Mouse (Mus musculus): ENCODE measurements around the gene Ccdc86. TPM values are rescaled to one million over a fixed set of nuclear protein-coding genes. Genes with fewer than 3 reads are reported as not detected.

Gene Ccdc86
- polyA plus RNA-seq, 1 experiment from 2014 or later = 21.7 TPM

GRCm38 (mm10) chr19:10947219-10947618 is 1.8 kb downstream of the Ccdc86 start:
- H3K4me1 ChIP-seq = peaks cover 35% of the 10 kb centered on the region
- ATAC-seq (ENCODE audit: low FRiP score) = no peak
- H3K36me3 ChIP-seq = peaks cover 33% of the 10 kb centered on the region
- H3K4me2 ChIP-seq (replicated peaks) = peak overlapping the region; percentile 100
- WGBS = 92% methylated on average over 5 of the region's 5 CpGs
- peak overlapping the region; percentile 72 for H3K4me3 ChIP-seq
- no peaks in the 10 kb centered on the region for H3K9me3 ChIP-seq (replicated peaks)
- H3K9ac ChIP-seq = peak overlapping the region; percentile 82
- H3K27me3 ChIP-seq = peaks cover 3% of the 10 kb centered on the region
- no peak overlapping the region for H3K27ac ChIP-seq

- Histone ChIP-seq H3K9ac (no peak overlapping the region), H3K36me3 (peaks cover 39% of the 10 kb centered on the region), H3K27ac (no peak overlapping the region), H3K4me3 (no peak overlapping the region), H3K4me1 (peaks cover 29% of the 10 kb centered on the region), H3K9me3 (replicated peaks) (no peaks in the 10 kb centered on the region), H3K4me2 (replicated peaks) (peak overlapping the region; percentile 100; the same call in 1 of the 2 replicates), H3K27me3 (peaks cover 3% of the 10 kb centered on the region)
- no peak for ATAC-seq (ENCODE audit: low FRiP score)
- 84% methylated on average over 3 of the region's 3 CpGs for WGBS
Observed at GRCm38 (mm10) chr19:10946506-10946905, 2.6 kb downstream of the Ccdc86 start.

- ATAC-seq (ENCODE audit: low FRiP score) = no peak
- Histone ChIP-seq H3K27ac (no peak overlapping the region), H3K9me3 (replicated peaks) (no peaks in the 10 kb centered on the region), H3K27me3 (no peaks in the 10 kb centered on the region; the same call in none of the 2 replicates), H3K4me2 (replicated peaks) (no peak overlapping the region), H3K9ac (no peak overlapping the region), H3K4me3 (no peak overlapping the region), H3K36me3 (peaks cover 39% of the 10 kb centered on the region), H3K4me1 (peaks cover 35% of the 10 kb centered on the region)
- 91% methylated on average over 3 of the region's 3 CpGs for WGBS
Observed at GRCm38 (mm10) chr19:10943955-10944354, 5.1 kb downstream of the Ccdc86 start.

GRCm38 (mm10) chr19:10940801-10941457 is 8.1 kb downstream of the Ccdc86 start:
- Histone ChIP-seq H3K9me3 (replicated peaks) (0 out of 2 replicates have a peak, but pooled peaks cover 3% of the 10 kb centered on the region), H3K27me3 (no peaks in the 10 kb centered on the region; the same call in none of the 2 replicates), H3K4me3 (peak overlapping the region; percentile 35), H3K36me3 (peaks cover 39% of the 10 kb centered on the region), H3K4me1 (peaks cover 11% of the 10 kb centered on the region), H3K27ac (peak overlapping the region; percentile 44), H3K4me2 (replicated peaks) (peak overlapping the region; percentile 65), H3K9ac (peak overlapping the region; percentile 55)
- peak; percentile 82 for ATAC-seq (ENCODE audit: low FRiP score)
- WGBS = 2% methylated on average over 40 of the region's 40 CpGs

DNA sequence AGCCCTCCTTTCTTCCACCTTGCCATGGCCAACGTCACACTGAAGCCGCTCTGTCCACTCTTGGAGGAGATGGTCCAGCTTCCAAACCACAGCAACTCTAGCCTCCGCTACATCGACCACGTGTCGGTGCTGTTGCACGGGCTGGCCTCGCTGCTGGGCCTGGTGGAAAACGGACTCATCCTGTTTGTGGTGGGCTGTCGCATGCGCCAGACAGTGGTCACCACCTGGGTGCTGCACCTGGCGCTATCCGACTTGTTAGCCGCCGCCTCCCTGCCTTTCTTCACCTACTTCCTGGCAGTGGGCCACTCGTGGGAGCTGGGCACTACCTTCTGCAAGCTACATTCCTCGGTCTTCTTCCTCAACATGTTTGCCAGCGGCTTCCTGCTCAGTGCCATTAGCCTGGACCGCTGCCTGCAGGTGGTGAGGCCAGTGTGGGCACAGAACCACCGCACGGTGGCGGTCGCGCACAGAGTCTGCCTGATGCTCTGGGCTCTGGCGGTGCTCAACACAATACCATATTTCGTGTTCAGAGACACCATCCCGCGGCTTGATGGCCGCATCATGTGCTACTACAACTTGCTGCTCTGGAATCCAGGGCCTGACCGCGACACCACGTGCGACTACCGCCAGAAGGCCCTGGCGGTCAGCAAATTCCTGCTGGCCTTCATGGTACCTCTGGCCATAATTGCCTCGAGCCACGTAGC is 8.8 kb downstream of the Ccdc86 start:
- Histone ChIP-seq H3K9ac (peak overlapping the region; percentile 55), H3K27me3 (no peaks in the 10 kb centered on the region; the same call in none of the 2 replicates), H3K27ac (peak overlapping the region; percentile 44), H3K4me2 (replicated peaks) (peak overlapping the region; percentile 65), H3K9me3 (replicated peaks) (0 out of 2 replicates have a peak, but pooled peaks cover 4% of the 10 kb centered on the region), H3K4me3 (peak overlapping the region; percentile 35), H3K36me3 (peaks cover 36% of the 10 kb centered on the region), H3K4me1 (peaks cover 11% of the 10 kb centered on the region)
- ATAC-seq (ENCODE audit: low FRiP score) = peak; percentile 94
- WGBS = 18% methylated on average over 37 of the region's 37 CpGs

GRCm38 (mm10) chr19:10938771-10939170 is 10.3 kb downstream of the Ccdc86 start:
- no peak for ATAC-seq (ENCODE audit: low FRiP score)
- WGBS = 48% methylated on average over 3 of the region's 3 CpGs
- peaks cover 21% of the 10 kb centered on the region for H3K36me3 ChIP-seq
- no peak overlapping the region for H3K9ac ChIP-seq
- H3K27me3 ChIP-seq = no peaks in the 10 kb centered on the region; the same call in none of the 2 replicates
- no peak overlapping the region for H3K4me3 ChIP-seq
- no peak overlapping the region for H3K4me2 ChIP-seq (replicated peaks)
- peaks cover 11% of the 10 kb centered on the region for H3K4me1 ChIP-seq
- H3K9me3 ChIP-seq (replicated peaks) = 0 out of 2 replicates have a peak, but pooled peaks cover 4% of the 10 kb centered on the region
- H3K27ac ChIP-seq = no peak overlapping the region

DNA sequence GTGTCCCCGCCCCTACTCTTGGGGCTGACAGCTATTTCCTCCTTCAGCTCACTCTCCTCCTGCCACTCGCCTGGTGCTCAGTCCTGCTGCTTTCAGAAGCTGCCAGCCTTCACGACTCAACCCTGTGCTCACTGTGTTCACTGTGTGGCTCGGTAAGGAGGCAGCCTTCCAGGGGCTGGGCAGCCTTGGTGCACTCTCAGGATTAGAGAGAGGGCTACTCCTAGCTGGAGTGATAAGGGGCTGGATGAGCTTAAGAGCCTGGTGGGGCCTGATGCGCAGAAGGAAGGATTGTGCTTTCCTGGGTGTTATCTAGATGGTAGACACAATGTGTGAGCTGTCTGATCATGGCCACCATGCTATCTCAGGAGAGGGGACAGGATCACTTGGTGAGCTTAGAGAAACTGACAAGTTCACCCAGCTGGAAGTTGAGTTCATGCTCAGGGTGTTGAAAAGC is 11.9 kb downstream of the Ccdc86 start, which contains the start of gene Ptgdr2:
Gene Ptgdr2 (plus strand): TSS at position 51 of the 454 bp plus-strand sequence.
- no peak within 1 kb of the TSS for H3K4me3 ChIP-seq
- 60% methylated on average over 5 of the region's 5 CpGs for WGBS
- no peaks in the 10 kb centered on the region; the same call in none of the 2 replicates for H3K27me3 ChIP-seq

GRCm38 (mm10) chr19:10936077-10936476 is 13.0 kb downstream of the Ccdc86 start:
- H3K4me1 ChIP-seq = peaks cover 7% of the 10 kb centered on the region
- H3K9ac ChIP-seq = no peak overlapping the region
- no peaks in the 10 kb centered on the region for H3K36me3 ChIP-seq
- H3K27ac ChIP-seq = no peak overlapping the region
- ATAC-seq (ENCODE audit: low FRiP score) = no peak
- H3K4me3 ChIP-seq = no peak overlapping the region
- no peaks in the 10 kb centered on the region for H3K27me3 ChIP-seq
- 83% methylated on average over 5 of the region's 5 CpGs for WGBS
- H3K4me2 ChIP-seq (replicated peaks) = no peak overlapping the region
- H3K9me3 ChIP-seq (replicated peaks) = 0 out of 2 replicates have a peak, but pooled peaks cover 4% of the 10 kb centered on the region

More for the DNA sequence above, 11.9 kb downstream of the Ccdc86 start, which contains the start of gene Ptgdr2:
- peaks cover 11% of the 10 kb centered on the region for H3K4me1 ChIP-seq
- H3K27ac ChIP-seq = no peak within 1 kb of the TSS
- H3K36me3 ChIP-seq = peaks cover 5% of the 10 kb centered on the region
- H3K9ac ChIP-seq = no peak within 1 kb of the TSS
- H3K4me2 ChIP-seq (replicated peaks) = no peak within 1 kb of the TSS
- ATAC-seq (ENCODE audit: low FRiP score) = no peak
- 0 out of 2 replicates have a peak, but pooled peaks cover 4% of the 10 kb centered on the region for H3K9me3 ChIP-seq (replicated peaks)

GRCm38 (mm10) chr19:10935029-10935428 is 14.0 kb downstream of the Ccdc86 start:
- Histone ChIP-seq H3K4me2 (replicated peaks) (no peak overlapping the region), H3K36me3 (no peaks in the 10 kb centered on the region), H3K9me3 (replicated peaks) (0 out of 2 replicates have a peak, but pooled peaks cover 4% of the 10 kb centered on the region), H3K9ac (no peak overlapping the region), H3K27me3 (no peaks in the 10 kb centered on the region), H3K27ac (no peak overlapping the region), H3K4me3 (no peak overlapping the region), H3K4me1 (no peaks in the 10 kb centered on the region)
- 37% methylated on average over 5 of the region's 5 CpGs for WGBS
- ATAC-seq (ENCODE audit: low FRiP score) = no peak

- H3K27me3 ChIP-seq = no peaks in the 10 kb centered on the region
Observed at GRCm38 (mm10) chr19:10930641-10931040, 18.4 kb downstream of the Ccdc86 start.

GRCm38 (mm10) chr19:10926666-10927065 is 22.4 kb downstream of the Ccdc86 start:
- Histone ChIP-seq H3K4me3 (no peak overlapping the region), H3K9ac (no peak overlapping the region), H3K36me3 (no peaks in the 10 kb centered on the region), H3K9me3 (replicated peaks) (no peaks in the 10 kb centered on the region), H3K27ac (no peak overlapping the region), H3K27me3 (no peaks in the 10 kb centered on the region), H3K4me1 (0 out of 2 replicates have a peak, but pooled peaks cover 4% of the 10 kb centered on the region), H3K4me2 (replicated peaks) (no peak overlapping the region)
- 37% methylated on average over 4 of the region's 4 CpGs for WGBS
- ATAC-seq (ENCODE audit: low FRiP score) = no peak

More at GRCm38 (mm10) chr19:10930641-10931040, 18.4 kb downstream of the Ccdc86 start:
- Histone ChIP-seq H3K4me1 (0 out of 2 replicates have a peak, but pooled peaks cover 4% of the 10 kb centered on the region), H3K4me3 (no peak overlapping the region), H3K36me3 (no peaks in the 10 kb centered on the region), H3K27ac (no peak overlapping the region), H3K9me3 (replicated peaks) (no peaks in the 10 kb centered on the region), H3K4me2 (replicated peaks) (no peak overlapping the region), H3K9ac (no peak overlapping the region)
- WGBS = 92% methylated on average over 2 of the region's 2 CpGs
- ATAC-seq (ENCODE audit: low FRiP score) = no peak

DNA sequence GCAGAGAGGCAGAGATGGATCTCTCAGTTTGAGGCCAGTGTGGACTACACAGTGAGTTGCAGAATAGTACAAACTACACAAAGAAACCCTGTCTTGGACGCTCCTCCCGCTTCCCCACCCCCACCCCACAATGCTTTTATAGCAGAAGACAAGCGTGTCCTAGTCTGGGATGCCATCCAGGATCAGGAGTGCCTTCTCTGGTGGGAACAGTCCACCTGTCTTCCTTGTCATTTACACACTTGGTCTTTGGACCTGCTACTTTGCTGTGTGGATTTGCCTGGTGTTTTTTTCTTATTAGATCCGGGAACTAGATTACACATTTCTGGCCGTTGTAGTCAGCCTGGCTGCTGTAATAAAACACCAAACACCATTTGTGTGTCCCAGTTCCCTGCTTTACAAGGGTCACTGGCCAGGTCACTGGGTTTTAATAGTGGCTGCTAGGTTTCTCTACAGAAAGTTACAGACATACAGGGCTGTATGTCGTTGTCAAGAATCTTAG is 22.9 kb downstream of the Ccdc86 start:
- Histone ChIP-seq H3K9ac (no peak overlapping the region), H3K9me3 (replicated peaks) (no peaks in the 10 kb centered on the region), H3K4me3 (no peak overlapping the region), H3K4me2 (replicated peaks) (no peak overlapping the region), H3K36me3 (no peaks in the 10 kb centered on the region), H3K4me1 (0 out of 2 replicates have a peak, but pooled peaks cover 4% of the 10 kb centered on the region), H3K27ac (no peak overlapping the region; the same call in 1 of the 2 replicates), H3K27me3 (no peaks in the 10 kb centered on the region)
- WGBS = 18% methylated on average over 6 of the region's 6 CpGs
- ATAC-seq (ENCODE audit: low FRiP score) = no peak

Measured in hindbrain, embryonic 12.5 days (tissue).